Mouse (Mus musculus): ENCODE results near the gene Ugt1a6b. TPM values are rescaled to one million over a fixed set of nuclear protein-coding genes. Genes with fewer than 3 reads are reported as not detected.

Ugt1a6b gene
- total RNA-seq, 2 experiments from 2014 or later = 1.7 to 8.0 TPM

DNA sequence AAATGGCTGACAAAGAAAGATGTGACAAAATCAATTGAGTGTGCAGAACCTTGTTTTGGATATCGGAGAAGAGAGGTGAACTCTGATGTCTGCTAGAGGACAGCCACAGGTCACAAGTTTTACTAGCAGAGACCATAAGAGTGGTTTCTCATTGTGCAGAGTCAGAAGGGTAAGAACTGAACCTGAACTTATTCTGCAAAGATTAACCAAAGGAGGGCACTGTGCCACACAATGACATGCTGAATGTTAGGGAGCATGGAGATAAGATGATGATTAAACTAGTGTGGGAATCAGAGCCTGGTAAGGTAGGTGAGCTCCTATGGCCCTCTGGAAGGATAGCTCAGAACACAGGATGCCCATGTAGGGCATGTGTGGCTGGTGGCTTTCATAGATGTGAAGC, 92.6 kb downstream of the Ugt1a6b start:
- no peak for DNase-seq (ENCODE audit: low spot score in 2 of 2)

DNA sequence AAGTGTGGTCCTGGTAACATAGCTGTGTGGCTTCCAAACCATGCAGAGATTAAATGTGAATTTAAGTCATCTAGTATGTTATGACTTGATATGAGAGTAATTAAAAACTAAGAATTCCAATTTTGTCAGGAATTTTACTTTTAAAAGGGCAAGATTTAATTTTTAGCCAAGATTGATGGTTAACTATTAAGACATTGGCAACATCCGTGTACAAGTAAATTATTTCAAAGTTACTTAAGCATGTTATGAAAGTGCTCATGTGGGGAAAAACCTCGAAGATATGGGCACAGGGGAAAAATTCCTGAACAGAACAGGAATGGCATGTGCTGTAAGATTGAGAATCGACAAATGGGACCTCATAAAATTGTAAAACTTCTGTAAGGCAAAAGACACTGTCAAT, 94.4 kb downstream of the Ugt1a6b start:
- no peak for DNase-seq (ENCODE audit: low spot score in 2 of 2)

DNA sequence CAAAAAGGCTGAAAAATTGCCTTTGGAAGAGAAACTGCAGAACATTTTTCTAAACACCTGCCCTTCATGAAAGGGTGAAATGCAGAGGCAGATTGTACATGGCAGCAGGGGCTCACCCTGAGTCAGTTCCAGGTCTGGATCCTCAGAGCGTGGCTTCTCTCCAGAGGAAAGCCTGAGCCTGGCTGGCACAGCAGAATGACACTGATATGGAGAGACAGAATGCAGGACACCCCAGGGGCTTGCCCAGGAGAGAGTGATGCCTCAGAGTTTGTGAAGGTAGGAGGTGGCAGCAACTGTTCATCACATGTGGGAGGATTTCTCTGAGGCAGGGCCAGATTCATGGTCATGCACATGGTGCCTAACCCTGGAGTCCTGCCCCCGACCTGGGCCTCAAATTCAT, 96.9 kb downstream of the Ugt1a6b start:
- no peak for DNase-seq (ENCODE audit: low spot score in 2 of 2)

DNA sequence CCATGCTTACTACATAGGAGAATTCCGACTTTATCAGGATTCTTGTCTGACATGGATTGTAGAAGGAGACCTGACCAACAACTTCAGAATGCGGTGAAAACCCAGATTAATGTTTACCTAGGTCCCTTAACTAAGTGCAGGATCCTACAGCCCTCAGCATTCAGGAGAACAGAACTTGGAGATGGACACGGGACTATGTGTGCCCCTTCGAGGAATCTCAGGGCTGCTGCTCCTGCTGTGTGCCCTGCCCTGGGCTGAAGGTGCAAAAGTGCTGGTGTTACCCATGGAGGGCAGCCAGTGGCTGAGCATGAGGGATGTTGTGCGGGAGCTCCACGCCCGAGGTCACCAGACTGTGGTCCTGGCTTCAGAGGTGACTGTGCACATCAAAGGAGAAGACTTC, 97.4 kb downstream of the Ugt1a6b start, which contains the start of gene Ugt1a2:
Gene Ugt1a2, plus strand, starts transcription at position 146 of the 400 bp plus-strand sequence.
- DNase-seq (ENCODE audit: low spot score in 2 of 2) = no peak

DNA sequence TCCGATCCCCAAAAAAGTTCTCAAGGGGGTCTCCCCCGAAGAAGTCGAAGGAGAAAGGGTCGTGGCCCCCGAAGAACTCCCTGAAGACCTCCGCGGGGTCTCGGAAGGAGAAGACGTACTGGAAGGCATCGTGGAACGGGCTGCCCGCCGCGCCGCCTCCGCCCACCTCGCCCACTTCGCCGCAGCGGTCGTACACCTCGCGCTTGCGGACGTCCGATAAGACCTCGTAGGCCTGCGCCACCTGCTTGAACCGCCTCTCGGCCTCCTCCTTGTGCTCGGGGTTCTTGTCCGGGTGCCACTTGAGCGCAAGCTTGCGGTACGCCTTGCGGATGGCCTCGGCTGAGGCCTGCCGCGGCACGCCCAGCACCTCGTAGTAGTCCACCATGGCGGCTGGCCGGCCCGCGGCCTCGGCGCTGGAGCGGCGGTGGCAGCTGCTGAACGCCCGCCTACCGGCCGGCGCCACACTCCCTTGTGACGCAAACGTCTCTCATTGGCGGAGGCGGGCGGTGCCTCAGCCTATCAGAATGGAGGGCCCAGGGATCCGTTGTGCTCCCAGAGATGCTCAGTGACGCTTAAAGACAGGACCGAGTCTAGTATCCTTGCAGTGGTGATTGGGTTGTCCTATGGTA, 102.4 kb downstream of the Ugt1a6b start, which contains the start of gene Dnajb3:
Gene Dnajb3, minus strand, starts transcription at position 489 of the 629 bp plus-strand sequence.
- DNase-seq (ENCODE audit: low spot score in 2 of 2) = peak in 1 of 2 experiments; percentile 47

DNA sequence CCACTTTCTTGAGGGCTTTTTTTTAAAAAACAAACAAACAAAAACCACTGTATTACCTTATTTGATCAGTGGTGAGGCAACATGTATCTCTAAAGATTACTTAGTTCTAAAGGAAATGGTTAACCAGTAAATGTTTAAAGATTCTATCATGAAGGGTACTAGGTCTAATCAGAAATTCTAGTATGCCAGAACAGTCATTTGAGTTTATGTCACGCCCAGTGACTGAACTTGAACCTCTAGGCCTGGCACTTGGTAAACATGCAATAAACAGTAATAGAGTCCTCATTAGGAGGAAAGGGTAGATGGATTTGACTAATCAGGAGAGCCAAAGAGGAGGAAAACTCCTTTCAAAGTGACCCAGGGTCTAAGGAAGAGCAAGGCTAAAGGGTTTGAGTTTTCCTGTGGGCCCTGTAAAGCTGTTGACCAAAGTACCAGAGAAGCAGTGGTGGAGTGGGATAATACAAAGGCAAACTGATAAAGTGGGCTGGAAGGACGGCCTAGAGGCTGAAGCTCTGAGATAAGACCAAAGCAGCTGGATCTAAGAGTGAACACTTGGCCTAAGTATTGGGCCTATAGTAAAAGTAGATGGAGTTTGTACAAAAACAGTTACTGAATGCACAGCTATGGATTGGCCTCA, 103.9 kb downstream of the Ugt1a6b start:
- no peak for DNase-seq (ENCODE audit: low spot score in 2 of 2)

DNA sequence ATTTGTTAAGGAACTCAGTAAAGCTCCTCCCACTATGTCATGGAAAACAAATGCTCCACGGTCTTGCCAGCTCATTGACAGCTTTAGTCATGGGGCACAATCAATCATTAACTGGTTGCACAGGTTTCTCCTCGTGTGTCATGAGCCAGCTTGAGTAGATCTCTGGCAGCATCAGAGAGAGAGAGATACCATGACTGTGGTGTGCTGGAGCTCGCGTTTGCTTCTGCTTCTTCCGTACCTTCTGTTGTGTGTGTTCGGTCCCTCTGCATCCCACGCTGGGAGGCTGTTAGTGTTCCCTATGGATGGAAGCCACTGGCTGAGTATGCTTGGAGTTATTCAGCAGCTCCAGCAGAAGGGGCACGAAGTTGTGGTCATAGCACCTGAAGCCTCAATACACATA, 108.8 kb downstream of the Ugt1a6b start, which contains the start of gene Ugt1a1:
Gene Ugt1a1, plus strand, starts transcription at position 148 of the 400 bp plus-strand sequence.
- no peak for DNase-seq (ENCODE audit: low spot score in 2 of 2)

DNA sequence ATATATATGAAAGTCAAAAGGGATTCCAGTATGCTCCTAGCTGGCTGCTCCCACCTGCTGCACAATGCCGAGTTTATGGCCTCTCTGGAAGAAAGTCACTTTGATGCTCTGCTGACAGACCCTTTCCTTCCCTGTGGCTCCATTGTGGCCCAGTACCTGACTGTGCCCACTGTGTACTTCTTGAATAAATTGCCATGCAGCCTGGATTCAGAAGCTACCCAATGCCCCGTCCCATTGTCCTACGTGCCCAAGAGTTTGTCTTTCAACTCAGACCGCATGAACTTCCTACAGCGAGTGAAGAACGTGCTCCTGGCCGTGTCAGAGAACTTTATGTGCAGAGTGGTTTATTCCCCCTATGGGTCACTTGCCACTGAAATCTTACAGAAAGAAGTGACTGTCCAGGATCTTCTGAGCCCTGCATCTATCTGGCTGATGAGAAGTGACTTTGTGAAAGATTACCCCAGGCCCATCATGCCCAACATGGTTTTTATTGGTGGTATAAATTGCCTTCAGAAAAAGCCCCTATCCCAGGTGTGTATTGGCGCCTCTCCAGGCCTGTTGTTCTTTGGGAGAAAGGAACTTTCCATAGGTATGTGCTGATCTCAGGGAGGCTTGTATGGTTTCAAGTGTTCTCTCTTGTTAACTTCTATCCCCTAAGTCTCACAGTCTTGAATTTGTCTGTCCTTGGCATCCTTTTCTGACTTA, 109.4 kb downstream of the Ugt1a6b start:
- no peak for DNase-seq (ENCODE audit: low spot score in 2 of 2)

DNA sequence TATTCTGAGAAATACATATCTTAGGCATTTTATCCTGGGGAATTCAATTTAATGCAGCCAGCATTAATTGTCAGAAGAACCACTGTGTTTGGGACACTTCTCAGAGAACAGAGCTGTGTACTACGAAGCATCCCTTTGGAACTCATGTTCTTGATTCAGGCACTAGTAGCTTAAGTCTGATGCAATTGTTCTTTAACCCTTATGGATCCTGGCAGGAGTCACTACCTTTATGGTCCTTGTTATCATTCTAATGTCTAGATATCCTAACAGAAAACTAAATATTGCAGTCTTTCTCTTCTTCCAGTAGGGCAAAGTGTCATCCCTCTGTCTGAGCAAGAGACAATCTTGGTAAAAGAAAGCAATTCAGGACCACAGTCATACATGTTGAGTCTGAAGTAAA, 110.0 kb downstream of the Ugt1a6b start:
- DNase-seq (ENCODE audit: low spot score in 2 of 2) = no peak

DNA sequence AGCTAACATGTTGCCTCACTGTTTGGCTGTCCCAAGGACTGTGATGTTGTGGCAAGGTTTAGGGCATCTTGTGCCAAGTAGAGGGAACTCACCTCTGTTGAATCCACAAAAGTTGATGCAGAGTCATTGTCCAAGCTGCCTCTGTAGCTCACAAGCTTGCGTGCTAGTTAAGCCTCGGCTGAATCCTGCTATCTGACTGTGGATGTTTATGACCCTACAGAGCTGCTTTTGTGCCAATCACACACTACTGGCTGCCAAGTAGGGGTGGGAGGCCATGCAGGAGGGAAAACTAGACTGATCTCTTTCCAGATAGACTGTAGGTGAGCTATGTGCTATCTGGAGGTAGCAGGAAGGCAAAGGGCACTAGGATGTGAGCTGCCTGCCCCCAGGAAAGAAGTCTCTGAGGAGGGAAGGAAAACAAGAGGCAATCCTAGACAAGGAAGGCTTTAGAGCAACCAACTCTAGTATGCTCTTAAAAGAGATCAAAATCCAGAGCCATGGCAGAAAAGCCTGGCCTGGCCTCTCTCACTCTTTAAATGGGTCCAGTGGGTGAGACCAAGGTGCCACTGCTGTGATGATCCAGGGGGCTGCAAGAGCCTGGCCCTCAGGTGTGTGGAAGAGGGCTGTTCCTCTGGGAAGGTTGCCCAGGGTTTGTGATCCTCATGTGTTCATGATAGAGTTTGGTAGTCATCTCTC, 110.9 kb downstream of the Ugt1a6b start:
- peak in 1 of 2 experiments; percentile 17 for DNase-seq (ENCODE audit: low spot score in 2 of 2)

DNA sequence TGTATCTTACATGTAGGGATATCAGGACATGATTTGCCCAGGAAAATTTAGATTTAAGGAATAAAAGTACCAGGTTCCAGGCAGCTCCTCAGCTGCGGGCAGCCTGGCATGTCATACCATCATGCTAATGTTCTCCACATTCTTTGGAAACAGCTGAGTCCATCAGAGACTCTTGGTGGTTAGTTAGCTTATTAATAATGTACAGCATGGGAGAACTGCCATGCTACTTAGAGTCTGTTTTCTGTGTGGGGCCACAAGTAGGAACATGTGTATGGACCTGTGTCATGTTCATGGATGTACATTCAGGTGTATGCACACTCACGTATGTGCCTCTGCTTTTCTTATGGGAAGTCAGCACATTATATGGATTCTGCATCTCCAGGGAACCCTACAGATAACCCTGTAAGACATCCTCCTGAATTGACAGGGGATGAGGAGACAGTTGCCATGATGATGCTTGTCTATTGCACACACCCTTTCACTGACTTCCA, 111.5 kb downstream of the Ugt1a6b start:
- no peak for DNase-seq (ENCODE audit: low spot score in 2 of 2)

DNA sequence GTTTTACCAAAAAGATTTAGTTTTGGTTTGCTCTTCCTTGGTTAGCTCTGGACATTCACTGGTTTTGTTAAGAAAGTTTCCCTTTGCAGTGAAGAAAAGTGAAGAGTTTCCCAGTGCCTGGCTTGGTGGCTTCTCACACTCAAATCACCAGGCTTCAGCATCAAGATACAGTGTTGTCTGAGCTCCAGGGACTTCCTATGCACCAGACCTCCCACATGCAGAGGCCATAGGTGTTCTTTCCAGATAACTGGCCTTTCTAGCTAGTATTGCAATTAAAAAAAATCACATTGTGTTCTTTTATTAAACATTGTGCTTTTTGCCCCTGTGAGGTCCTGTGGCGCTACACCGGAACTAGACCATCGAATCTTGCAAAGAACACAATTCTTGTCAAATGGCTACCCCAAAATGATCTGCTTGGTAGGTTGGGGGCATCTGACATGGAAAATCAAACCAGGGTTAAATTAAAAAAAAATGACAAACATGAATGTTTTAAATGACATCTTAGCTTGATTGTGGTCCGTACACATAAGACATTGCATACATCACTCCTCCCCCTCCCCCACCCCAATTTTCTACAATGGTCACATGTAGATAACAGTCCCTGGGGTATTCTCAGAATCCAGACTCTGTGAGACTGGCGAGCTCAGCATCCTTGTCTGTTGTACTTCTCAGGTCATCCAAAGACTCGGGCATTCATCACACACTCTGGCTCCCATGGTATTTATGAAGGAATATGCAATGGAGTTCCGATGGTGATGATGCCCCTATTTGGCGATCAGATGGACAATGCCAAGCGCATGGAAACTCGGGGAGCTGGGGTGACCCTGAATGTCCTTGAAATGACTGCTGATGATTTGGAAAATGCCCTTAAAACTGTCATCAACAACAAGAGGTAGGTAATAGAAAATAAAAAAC, 112.7 kb downstream of the Ugt1a6b start:
- DNase-seq (ENCODE audit: low spot score in 2 of 2) = no peak

DNA sequence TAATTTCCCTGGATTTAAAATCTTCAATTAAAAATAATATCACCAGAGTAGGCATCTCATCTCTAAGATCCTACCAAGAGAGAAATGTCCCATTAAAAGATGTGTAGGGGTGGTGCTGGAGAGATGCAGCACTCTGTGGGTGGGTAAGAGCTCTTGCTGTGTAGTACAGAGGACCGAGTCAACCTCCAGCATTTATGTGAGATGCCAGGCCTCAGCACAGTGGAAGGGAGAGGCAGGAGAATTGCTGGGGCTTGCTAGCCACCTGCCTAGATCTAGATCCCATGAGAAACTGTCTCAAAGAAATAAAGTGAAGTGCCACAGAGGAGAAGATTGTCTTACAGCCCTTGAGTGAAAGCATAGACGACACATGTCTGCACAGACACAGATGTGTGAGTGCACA, 113.5 kb downstream of the Ugt1a6b start:
- no peak for DNase-seq (ENCODE audit: low spot score in 2 of 2)

DNA sequence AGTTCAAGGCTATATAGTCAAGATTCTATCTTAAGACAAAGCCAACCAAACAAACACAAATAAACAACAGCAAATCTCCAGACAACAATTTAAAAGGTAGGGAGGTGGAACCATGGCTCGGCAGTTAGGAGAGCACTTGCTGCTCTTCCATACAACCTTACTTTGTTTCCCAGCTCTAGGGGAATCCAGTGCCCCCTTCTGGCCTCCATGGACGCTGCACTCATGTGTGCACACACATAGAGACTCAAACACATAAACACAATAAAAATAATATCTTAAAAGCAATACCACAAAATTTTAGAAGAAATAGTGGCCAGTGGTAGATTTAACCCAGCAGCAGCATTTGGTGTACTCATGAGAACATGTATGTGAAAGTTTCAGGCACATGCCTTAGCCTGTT, 114.1 kb downstream of the Ugt1a6b start:
- DNase-seq (ENCODE audit: low spot score in 2 of 2) = no peak

DNA sequence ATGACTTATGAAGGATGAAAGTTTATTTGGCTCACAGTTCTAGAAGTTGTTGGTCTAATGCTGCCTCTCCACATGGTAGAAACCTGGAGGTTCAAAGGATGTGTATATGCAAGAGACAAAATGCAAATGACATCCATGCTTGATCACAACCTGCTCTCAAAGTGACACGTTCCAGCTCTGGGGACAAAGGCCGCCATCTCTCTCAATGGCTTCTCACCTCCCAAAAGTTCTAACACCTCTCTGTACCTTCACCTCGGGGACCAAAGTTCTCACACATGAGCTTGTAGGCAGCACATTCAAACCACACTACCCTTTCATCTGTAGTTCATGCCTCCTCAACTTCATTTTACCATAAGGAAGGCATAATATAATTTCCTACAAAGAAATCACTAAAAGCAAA, 114.5 kb downstream of the Ugt1a6b start:
- DNase-seq (ENCODE audit: low spot score in 2 of 2) = no peak

DNA sequence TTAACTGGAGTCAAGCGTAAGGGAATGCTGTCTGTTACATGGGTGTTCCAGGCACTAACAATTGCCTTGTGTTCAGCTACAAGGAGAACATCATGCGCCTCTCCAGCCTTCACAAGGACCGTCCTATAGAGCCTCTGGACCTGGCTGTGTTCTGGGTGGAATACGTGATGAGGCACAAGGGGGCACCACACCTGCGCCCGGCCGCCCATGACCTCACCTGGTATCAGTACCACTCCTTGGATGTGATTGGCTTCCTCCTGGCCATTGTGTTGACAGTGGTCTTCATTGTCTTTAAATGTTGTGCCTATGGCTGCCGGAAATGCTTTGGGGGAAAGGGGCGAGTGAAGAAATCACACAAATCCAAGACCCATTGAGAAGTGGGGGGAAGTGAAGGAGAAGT, 115.0 kb downstream of the Ugt1a6b start:
- DNase-seq (ENCODE audit: low spot score in 2 of 2) = no peak

DNA sequence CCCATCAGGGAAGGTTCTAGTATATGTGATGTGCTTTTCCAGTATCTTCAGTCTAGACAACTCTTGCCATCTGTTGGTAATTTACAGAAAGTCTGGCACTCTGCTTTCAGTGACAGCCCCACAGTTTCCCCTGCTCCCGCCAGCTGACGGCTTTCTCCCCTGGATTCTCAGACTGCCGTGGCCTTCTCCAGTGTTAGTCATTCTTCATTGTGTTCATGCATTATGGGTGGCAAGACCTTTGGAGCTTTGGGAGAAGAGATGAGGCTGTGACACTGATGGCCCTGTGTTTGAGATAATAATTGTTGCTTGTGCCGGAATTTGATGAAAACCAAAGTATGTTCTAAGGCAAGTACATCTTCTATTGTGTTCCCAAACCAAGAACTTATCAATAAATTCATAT, 115.5 kb downstream of the Ugt1a6b start:
- no peak for DNase-seq (ENCODE audit: low spot score in 2 of 2)

DNA sequence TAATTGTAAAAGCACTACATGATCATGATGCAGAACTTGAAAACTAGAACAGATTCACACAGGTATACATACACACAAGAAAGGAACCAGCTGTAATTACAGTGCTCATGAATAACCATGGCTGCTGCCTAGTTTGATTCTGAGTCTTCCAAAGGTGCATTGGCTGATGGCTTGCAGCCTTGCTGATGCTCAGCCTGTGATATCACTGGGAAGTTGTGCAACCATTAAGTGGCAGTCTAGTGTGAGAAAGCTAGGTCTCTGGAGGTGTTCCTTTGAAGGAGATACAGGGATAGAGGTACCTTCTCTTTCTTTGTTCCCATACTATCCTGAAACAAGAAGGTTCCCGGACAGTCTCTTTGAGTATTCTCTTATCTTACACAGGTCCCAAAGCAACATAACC, 116.0 kb downstream of the Ugt1a6b start:
- no peak for DNase-seq (ENCODE audit: low spot score in 2 of 2)

DNA sequence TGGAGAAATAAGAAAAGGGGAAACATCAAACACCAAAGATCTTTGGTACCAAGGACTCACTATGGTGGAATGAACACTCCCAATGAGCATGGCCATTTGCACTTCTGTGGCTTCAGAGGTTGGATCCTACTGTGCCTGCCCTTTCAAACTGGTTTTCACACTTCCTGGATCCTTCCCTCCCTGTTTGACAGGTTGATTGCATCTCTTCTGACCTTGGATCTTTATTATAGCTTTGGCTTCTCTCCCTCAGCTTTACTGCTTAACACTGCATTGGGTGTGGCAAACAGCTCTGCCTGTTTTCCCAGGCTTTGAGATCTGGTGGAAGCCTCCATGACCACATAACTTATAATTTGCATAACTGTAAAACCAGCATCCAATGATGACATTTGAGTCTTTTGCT, 117.3 kb downstream of the Ugt1a6b start:
- no peak for DNase-seq (ENCODE audit: low spot score in 2 of 2)

DNA sequence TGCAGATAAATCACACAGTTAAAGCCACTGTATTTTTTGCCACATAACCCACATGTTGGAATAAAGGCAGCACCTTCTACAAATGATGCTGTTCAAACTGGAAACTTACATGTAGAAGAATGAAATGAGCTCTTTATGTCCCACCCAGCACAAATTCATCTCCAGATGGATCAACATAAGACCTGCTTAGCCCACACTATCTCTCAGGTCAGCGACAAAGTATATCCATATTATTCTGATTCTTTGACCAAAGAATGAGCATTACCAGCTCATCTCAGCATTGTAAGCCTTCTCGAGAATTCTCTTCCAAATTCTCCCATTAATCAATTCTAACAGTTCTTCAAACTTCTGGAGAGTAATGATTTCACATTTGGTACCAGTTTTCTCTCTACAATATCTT, 119.2 kb downstream of the Ugt1a6b start:
- no peak for DNase-seq (ENCODE audit: low spot score in 2 of 2)

Data from adrenal gland, postnatal 4 days (tissue).